Mouse (Mus musculus): ENCODE measurements around the gene Nek7.

DNA sequence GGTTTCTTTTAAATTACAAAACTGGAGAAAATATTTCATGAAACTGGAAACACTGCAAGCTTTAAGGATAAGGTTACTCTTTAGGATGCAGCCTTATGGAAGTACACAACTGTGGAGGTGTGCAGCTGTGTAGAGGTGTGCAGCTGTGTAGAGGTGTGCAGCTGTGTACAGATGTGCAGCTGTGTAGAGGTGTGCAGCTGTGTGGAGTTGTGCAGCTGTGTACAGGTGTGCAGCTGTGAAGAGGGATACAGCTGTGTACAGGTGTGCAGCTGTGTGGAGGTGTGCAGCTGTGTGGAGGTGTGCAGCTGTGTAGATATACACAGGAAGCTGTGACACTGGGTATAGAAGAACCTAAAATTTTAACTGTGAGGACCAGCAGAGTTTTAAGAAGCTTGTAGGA is 81.7 kb downstream of the Nek7 start:
- TF ChIP-seq CTCF (IDR thresholded peaks at IDR 0.05; ENCODE audit: low read depth): no peak
- no peak for TF ChIP-seq EP300 (IDR thresholded peaks at IDR 0.05; ENCODE audit: low read depth)

Data from liver, postnatal 0 days (tissue).